Mouse (Mus musculus) lung, embryonic 14.5 days (tissue): Measurements from ENCODE around the gene Ccr3. TPM values are rescaled to one million over a fixed set of nuclear protein-coding genes. Genes with fewer than 3 reads are reported as not detected.
A peak's percentile ranks its signal among the peaks of the same experiment; 100 is the strongest.
"Not testable (repeated sequence)": the region's sequence is repeated elsewhere in the genome, so short reads cannot be mapped to it uniquely, and the experiment has no call there.

Source experiments
- ATAC-seq: fragments of 200-750 bp; cut with Nextera tagmentation; 2 replicates; pipeline ENCODE4 v1.8.0; 2017; ENCODE audit warnings: mild to moderate bottlenecking, moderate TSS enrichment, moderate library complexity; ENCODE audit not compliant: insufficient read depth
- DNase-seq: peaks from one replicate; pipeline ENCODE4 v3.0.0-alpha.2; 2015
- H3K27ac ChIP-seq: fragments of 300-500 bp; sonication (generic); 2 replicates; pipeline ENCODE4 v1.5.1; 2014; ENCODE audit warnings: low read depth, mild to moderate bottlenecking, moderate library complexity
- H3K27me3 ChIP-seq: fragments of 300-500 bp; sonication (generic); 2 replicates; pipeline ENCODE4 v1.6.1; 2014; ENCODE audit warnings: low read length, control low read depth; ENCODE audit not compliant: insufficient read depth
- H3K36me3 ChIP-seq: fragments of 300-500 bp; sonication (generic); 2 replicates; pipeline ENCODE4 v1.6.1; 2014; ENCODE audit warnings: control low read depth; ENCODE audit not compliant: insufficient read depth
- H3K4me1 ChIP-seq: fragments of 300-500 bp; sonication (generic); 2 replicates; pipeline ENCODE4 v1.6.1; 2014; ENCODE audit warnings: antibody characterized with exemption, control low read depth; ENCODE audit not compliant: insufficient read depth
- H3K4me2 ChIP-seq: fragments of 300-500 bp; sonication (generic); 2 replicates; pipeline ENCODE4 v1.6.1; 2014; ENCODE audit warnings: mild to moderate bottlenecking
- H3K4me3 ChIP-seq: fragments of 300-500 bp; sonication (generic); 2 replicates; pipeline ENCODE4 v1.5.1; 2014; ENCODE audit warnings: low read depth, low read length
- H3K9ac ChIP-seq: fragments of 300-500 bp; sonication (generic); 2 replicates; pipeline ENCODE4 v1.6.1; 2014
- H3K9me3 ChIP-seq: fragments of 300-500 bp; sonication (generic); 2 replicates; pipeline ENCODE4 v1.6.1; 2016; ENCODE audit warnings: low read depth, low read length, control low read depth
- CTCF ChIP-seq: IDR thresholded peaks from 2 replicates; pipeline ENCODE4 v1.5.1; 2016; ENCODE audit warnings: antibody characterized with exemption, low read depth
- WGBS: fragments of 180-500 bp; shearing (Covaris S2); extraction: QIAGEN DNeasy Blood & Tissue Kit; methylation state at CpG from one replicate; pipeline ENCODE4 v1.1.7; 2014; 5-methylcytosine and 5-hydroxymethylcytosine counted together
- polyA plus RNA-seq: library from polyadenylated mRNA; unstranded; fragments of >200 nt; fragmentation: Nextera tagmentation; extraction: Ambion mirVana; gene quantifications from 2 replicates; pipeline ENCODE4 v1.2.1, GENCODE M21; 2014

Ccr3 gene
- polyA plus RNA-seq, 1 experiment from 2014 or later = not detected

DNA sequence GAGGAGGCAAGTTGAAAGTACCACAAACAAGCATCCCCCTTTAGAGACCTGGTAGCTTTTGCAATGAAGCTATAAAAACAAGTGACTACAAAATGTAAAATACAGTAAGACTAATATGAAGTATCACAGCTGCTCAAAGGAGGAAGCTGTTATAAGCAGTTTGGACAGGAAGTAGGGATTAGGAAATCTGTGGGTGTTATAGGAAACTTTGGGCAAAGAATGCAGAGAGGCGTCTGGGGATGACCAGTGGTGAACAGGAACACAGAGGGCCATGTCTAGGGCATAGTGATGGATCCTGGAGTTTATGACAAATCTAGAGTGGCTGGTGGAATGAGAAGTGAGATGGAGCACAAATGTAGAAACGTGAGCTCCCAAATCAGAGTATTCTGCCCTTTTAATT lies 31.8 kb downstream of the Ccr3 start:
- DNase-seq = peak; percentile 11
- WGBS = 26% methylated on average over 2 of the region's 2 CpGs
- Histone ChIP-seq H3K4me2 (no peak overlapping the region), H3K27ac (no peak overlapping the region), H3K4me1 (no peaks in the 10 kb centered on the region), H3K4me3 (no peak overlapping the region), H3K9me3 (no peaks in the 10 kb centered on the region), H3K36me3 (no peaks in the 10 kb centered on the region), H3K27me3 (no peaks in the 10 kb centered on the region), H3K9ac (no peak overlapping the region)
- ATAC-seq = no peak
- no peak for TF ChIP-seq CTCF

DNA sequence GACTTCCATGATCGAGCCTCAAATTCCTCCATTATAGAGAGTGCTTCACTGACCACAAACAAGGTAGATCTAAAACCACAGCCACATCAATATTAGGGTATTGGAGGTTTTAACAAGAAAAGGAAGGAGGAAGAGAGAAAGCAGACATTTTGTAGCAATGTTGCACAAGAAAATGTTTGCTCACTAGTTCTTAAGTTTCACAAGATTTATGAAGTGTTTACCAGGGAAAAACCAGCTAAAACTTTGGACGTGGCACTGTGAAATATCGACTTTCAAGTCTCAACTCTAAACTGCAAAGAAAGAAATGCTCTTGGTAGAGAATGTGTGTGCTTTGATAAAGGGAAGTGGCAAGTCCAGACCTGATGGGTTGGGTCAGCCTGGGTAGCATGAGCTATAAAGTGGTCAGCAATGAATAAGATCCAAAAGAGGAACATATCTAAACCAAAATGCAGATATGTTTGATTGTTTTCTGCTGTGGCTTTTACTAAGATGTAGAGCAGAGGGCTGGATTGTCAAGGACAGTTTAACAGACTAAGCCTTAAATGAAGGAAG lies 34.5 kb downstream of the Ccr3 start:
- no peak overlapping the region for H3K27ac ChIP-seq
- no peaks in the 10 kb centered on the region for H3K4me1 ChIP-seq
- no peak for TF ChIP-seq CTCF
- H3K36me3 ChIP-seq = no peaks in the 10 kb centered on the region
- DNase-seq = peak; percentile 21
- no peak overlapping the region for H3K4me3 ChIP-seq
- no peak overlapping the region for H3K9ac ChIP-seq
- no peaks in the 10 kb centered on the region for H3K9me3 ChIP-seq
- H3K4me2 ChIP-seq = no peak overlapping the region
- WGBS = 36% methylated on average over 3 of the region's 3 CpGs
- no peak for ATAC-seq
- H3K27me3 ChIP-seq = no peaks in the 10 kb centered on the region

DNA sequence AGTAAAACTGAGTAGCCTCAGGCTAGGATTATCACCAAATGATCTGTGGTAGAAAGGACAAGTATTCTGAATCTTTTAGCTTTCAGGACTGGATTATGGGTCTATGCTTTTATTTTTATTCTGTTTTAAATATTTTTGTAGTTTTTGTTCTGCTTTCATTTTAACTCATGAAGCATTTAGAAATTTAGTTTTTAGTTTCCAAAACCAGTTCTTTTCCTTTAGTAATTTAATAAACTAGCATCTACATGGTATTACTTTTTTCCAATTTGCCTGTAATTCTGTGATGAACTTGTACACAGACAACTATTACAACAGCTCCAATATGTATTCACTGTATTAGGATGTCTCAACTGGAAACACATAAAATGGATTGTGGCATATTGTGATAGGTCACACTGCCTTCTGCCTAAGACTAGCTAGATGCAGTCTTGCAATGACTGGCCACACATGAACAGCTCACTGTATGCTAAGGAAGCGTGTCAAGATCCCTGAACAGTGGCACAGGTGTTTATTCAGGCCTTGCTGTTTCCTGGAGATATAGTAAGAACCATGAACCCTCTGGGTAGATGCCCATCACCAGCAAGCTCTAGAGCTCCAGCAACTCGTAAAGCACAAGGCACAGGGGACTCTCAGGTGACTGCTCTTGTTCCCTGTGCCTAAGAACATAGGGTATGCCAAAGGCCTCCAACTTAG lies 38.0 kb downstream of the Ccr3 start:
- DNase-seq (no peak), ATAC-seq (no peak)
- Histone ChIP-seq H3K27me3 (no peaks in the 10 kb centered on the region), H3K4me3 (no peak overlapping the region), H3K9me3 (no peaks in the 10 kb centered on the region), H3K27ac (no peak overlapping the region), H3K4me1 (no peaks in the 10 kb centered on the region), H3K36me3 (no peaks in the 10 kb centered on the region), H3K4me2 (no peak overlapping the region), H3K9ac (no peak overlapping the region)
- no peak for TF ChIP-seq CTCF
- WGBS = 58% methylated on average over 2 of the region's 2 CpGs

DNA sequence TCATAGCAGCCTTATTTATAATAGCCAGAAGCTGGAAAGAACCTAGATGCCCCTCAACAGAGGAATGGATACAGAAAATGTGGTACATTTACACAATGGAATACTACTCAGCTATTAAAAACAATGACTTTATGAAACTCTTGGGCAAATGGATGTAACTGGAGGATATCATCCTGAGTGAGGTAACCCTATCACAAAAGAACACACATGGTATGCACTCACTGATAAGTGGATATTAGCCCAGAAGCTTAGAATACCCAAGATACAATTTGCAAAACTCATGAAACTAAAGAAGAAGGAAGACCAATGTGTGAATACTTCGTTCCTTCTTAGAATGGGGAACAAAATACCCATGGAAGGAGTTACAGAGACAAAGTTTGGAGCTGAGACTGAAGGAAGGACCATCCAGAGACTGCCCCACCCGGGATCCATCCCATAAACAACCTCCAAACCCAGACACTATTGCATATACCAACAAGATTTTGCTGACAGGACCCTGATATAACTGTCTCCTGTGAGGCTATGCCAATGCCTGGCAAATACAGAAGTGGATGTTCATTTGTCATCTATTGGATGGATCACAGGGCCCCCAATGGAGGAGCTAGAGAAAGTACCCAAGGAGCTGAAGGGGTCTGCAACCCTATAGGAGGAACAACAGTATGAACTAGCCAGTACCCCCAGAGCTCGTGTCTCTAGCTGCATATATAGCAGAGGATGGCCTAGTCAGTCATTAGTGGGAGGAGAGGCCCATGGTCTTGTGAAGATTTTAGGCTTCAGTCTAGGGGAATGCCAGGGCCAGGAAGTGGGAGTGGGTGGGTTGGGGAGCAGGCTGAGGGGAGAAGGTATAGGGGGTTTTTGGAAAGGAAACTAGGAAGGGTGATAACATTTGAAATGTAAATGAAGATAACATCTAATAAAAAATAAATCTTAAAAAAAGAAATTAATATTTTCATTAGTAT lies 40.0 kb downstream of the Ccr3 start:
- H3K36me3 ChIP-seq, H3K4me2 ChIP-seq, H3K4me1 ChIP-seq, H3K9ac ChIP-seq, H3K9me3 ChIP-seq, H3K4me3 ChIP-seq, H3K27ac ChIP-seq, H3K27me3 ChIP-seq, DNase-seq, ATAC-seq: not testable (repeated sequence)
- WGBS = 51% methylated on average over 3 of the region's 3 CpGs

DNA sequence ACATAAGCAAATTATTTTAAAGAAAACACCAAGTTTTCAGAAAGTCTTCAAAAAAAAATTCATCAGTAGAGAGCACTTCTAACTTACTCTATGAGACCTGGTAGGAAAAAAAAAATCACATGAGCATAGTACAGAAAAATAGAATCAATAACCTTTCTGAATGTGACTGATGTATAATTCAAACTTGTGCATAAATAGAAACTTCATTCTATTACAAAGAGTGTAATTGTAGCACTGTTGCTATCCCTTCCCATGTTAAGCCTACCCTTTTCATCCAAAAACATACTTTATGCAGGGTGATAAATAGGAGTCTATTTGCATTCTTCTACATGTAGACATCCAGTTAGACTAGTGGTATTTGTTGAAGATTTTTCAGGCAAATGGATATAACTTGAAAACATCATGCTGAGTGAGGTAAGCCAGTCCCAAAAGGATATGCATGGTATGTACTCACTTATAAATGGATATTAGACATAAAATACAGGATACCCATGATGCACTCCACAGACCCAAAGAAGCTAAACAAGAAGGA lies 44.9 kb downstream of the Ccr3 start:
- Histone ChIP-seq H3K4me1 (no peaks in the 10 kb centered on the region), H3K4me2 (no peak overlapping the region), H3K4me3 (no peak overlapping the region), H3K36me3 (no peaks in the 10 kb centered on the region), H3K9ac (no peak overlapping the region), H3K9me3 (no peaks in the 10 kb centered on the region), H3K27me3 (no peaks in the 10 kb centered on the region), H3K27ac (no peak overlapping the region)
- DNase-seq = no peak
- no peak for TF ChIP-seq CTCF
- ATAC-seq = no peak

DNA sequence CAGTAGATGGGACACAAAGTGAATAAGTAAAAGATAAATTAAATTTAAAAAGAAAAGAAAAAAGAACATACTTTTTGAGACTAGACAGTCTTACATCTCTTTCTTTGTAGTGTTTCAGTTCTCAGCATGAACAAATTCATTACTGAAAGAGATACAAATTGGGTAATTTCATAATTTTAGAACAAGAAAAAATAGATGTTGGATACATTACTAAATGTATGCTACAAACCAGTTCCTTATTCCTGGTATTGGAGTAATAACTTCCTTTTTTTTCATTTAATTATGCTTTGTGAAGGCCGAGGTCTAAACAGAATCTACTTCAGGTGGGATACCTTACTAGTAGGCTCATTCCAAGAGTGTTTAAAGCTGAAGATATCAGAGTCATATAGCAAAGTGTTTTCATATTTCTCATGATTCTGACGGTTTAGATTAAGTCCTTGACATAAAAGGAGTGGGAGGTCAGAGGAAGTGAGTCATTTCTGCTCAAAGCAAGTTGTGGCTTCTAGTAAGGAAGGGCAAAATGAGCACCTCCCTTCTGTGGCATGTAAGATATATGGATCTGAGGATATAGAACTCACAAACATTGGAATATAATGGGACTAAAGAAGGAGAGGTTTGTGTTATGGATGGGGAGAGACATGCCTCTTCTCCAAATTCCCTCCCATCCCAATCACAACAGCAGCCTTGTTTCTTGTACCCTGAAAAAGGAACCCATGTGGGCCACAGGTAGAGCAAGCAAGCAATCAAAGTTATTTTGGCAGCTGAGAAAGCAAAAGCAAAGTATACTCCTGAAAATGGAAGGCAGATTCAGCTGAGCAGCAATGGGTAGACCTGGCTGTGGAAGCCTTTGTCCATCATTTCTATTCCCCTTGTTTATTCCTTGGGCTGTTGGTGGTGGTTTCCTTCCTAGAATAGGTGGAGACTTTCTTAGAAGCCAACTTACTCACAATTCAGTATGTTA lies 46.6 kb downstream of the Ccr3 start:
- no peak overlapping the region for H3K4me2 ChIP-seq
- H3K4me1 ChIP-seq = no peaks in the 10 kb centered on the region
- 43% methylated on average over 2 of the region's 2 CpGs for WGBS
- ATAC-seq (no peak), DNase-seq (no peak)
- no peaks in the 10 kb centered on the region for H3K36me3 ChIP-seq
- H3K9ac ChIP-seq = no peak overlapping the region
- no peak overlapping the region for H3K27ac ChIP-seq
- H3K27me3 ChIP-seq = no peaks in the 10 kb centered on the region
- no peaks in the 10 kb centered on the region for H3K9me3 ChIP-seq
- no peak for TF ChIP-seq CTCF
- H3K4me3 ChIP-seq = no peak overlapping the region
